Mouse (Mus musculus): ENCODE data around the gene Mcidas. TPM values are rescaled to one million over a fixed set of nuclear protein-coding genes. Genes with fewer than 3 reads are reported as not detected.
"Not testable (repeated sequence)": the region's sequence is repeated elsewhere in the genome, so short reads cannot be mapped to it uniquely, and the experiment has no call there.

Gene Mcidas
- polyA plus RNA-seq, 1 experiment from 2014 or later: 0.10 TPM

DNA sequence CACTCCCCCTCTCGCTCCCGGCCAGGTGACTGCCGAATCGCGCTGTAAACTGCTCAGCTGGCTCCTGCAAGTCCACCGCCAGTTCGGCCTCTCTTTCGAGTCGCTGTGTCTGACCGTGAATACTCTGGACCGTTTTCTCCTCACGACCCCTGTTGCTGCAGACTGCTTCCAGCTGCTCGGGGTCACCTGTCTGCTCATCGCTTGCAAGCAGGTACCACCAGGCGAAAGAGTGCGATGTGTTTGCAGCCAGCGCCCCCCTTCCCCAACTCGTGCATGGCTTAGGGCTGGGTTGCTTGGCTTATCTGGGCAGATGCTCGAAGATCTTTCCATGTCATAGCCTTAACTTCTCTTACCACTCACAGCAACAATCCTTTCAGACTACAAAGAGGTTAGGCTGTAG, 4.8 kb upstream of the Mcidas start:
- Histone ChIP-seq H3K4me2 (peak overlapping the region; percentile 95), H3K9ac (no peak overlapping the region), H3K4me3 (peak overlapping the region; percentile 53), H3K9me3 (no peaks in the 10 kb centered on the region), H3K27me3 (peaks cover 90% of the 10 kb centered on the region), H3K36me3 (no peaks in the 10 kb centered on the region), H3K27ac (replicated peaks) (no peak overlapping the region), H3K4me1 (replicated peaks) (peaks cover 49% of the 10 kb centered on the region)
- 2% methylated on average over 19 of the region's 19 CpGs for WGBS
- no peak for ATAC-seq (ENCODE audit: low read depth)

DNA sequence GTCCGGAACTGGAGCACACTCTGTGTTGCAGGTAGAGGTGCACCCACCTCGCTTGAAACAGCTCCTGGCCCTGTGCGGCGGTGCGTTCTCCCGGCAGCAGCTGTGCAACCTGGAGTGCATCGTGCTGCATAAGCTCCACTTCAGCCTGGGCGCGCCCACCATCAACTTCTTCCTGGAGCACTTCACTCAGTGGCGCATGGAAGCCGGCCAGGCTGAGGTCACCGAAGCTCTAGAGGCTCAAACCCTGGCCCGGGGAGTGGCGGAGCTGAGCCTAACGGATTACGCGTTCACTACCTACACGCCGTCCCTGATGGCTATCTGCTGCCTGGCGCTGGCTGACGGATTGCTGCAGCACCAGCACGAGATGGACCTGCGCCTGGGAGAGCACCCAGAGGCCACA, 4.1 kb upstream of the Mcidas start:
- H3K9ac ChIP-seq: no peak overlapping the region
- no peak overlapping the region for H3K4me3 ChIP-seq
- no peak overlapping the region for H3K27ac ChIP-seq (replicated peaks)
- no peak overlapping the region for H3K4me2 ChIP-seq
- no peaks in the 10 kb centered on the region for H3K9me3 ChIP-seq
- under 1% methylated on average over 23 of the region's 23 CpGs for WGBS
- no peaks in the 10 kb centered on the region for H3K36me3 ChIP-seq
- no peak for ATAC-seq (ENCODE audit: low read depth)
- H3K27me3 ChIP-seq: peaks cover 91% of the 10 kb centered on the region
- peaks cover 56% of the 10 kb centered on the region for H3K4me1 ChIP-seq (replicated peaks)

DNA sequence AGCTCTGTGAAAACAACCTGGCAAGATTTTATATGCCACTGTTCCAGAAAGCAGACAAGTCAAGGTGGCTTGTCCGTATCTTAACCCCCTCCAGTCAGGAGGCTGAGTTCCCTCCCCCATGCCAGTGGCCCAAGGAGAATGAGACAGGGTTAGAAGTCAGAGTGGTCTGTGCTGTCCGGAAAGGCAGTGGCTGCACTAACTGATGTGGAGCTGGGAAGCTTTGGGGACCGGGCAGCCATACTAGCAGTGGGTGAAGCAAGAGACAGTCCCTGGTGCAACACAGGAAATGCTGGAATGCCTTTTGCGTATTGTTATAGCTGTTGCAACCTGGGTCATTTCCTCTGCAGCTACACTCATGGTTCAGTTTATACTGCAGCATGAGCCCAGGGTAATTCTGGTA, 3.3 kb upstream of the Mcidas start:
- H3K9me3 ChIP-seq: no peaks in the 10 kb centered on the region
- no peak overlapping the region for H3K9ac ChIP-seq
- H3K4me3 ChIP-seq: no peak overlapping the region
- no peaks in the 10 kb centered on the region for H3K36me3 ChIP-seq
- WGBS: 16% methylated on average over 4 of the region's 4 CpGs
- ATAC-seq (ENCODE audit: low read depth): no peak
- peaks cover 96% of the 10 kb centered on the region for H3K27me3 ChIP-seq
- no peak overlapping the region for H3K4me2 ChIP-seq
- H3K4me1 ChIP-seq (replicated peaks): peaks cover 57% of the 10 kb centered on the region
- H3K27ac ChIP-seq (replicated peaks): no peak overlapping the region

DNA sequence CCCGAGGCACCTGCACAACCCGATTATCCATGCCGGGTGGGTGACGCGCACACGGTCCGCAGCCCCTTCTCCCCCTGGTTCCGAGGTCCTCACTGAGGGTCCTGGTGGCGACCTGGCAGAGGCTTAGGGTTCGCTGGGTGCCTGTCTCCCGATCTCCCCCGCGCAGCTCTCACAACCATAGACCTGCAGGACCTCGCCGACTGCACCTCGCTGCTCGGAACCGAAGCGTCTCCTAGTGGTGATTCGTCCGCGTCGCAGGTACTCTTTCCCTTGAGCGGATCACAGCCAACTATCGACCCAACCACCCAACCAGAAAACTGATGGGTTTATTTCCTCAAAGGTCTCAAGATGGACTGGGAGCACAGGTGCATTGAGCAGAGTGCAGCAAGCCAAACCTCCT, 546 bp downstream of the Mcidas start:
- peak overlapping the region; percentile 58 for H3K9ac ChIP-seq
- ATAC-seq (ENCODE audit: low read depth): peak; percentile 55
- WGBS: 0% methylated on average over 25 of the region's 25 CpGs
- H3K4me2 ChIP-seq: peak overlapping the region; percentile 75
- peak overlapping the region; percentile 42 for H3K4me3 ChIP-seq
- peaks cover 95% of the 10 kb centered on the region for H3K27me3 ChIP-seq
- H3K4me1 ChIP-seq (replicated peaks): peaks cover 33% of the 10 kb centered on the region
- no peaks in the 10 kb centered on the region for H3K9me3 ChIP-seq
- H3K36me3 ChIP-seq: no peaks in the 10 kb centered on the region
- no peak overlapping the region for H3K27ac ChIP-seq (replicated peaks)

DNA sequence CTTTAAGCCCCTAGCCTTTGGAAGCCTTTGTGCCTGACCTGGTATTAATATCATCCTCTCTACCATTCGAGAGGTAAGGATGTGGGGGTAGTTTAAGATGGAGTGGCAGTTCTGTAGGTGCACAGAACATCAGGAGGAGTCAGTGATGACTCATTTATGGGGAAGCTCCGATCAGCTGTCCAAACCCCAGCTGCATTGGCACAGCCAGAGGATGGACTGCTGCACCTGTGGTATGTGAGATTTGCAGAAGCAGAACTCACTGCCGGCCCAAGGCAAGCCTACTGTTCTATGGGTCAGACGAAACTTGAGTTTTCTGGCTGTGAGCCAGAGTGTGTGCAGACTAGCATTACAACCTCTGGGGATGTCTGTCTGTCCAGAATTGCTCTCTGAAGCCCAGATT, 2.8 kb downstream of the Mcidas start:
- H3K9me3 ChIP-seq: no peaks in the 10 kb centered on the region

DNA sequence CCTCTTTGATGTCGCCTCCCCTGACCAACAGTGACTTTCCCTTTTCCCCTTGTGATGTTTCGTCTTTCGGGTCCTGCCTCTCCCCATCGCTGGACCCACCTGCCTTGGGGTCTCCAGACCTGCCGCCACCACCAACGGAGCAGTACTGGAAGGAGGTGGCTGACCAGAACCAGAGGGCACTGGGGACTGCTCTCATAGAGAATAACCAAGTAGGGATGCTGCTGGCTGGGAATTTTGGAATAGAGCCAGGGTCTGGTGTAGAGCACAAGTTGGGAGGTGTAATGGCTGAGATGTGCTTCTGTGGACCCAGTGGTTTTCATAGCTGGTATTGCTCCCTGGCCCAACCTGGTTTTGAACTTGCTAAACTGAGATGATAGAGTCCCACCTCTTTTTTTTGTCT, 3.7 kb downstream of the Mcidas start:
- no peak for ATAC-seq (ENCODE audit: low read depth)
- H3K27ac ChIP-seq (replicated peaks): no peak overlapping the region
- H3K9me3 ChIP-seq: no peaks in the 10 kb centered on the region
- peaks cover 99% of the 10 kb centered on the region for H3K27me3 ChIP-seq
- no peak overlapping the region for H3K4me3 ChIP-seq
- no peak overlapping the region for H3K4me2 ChIP-seq
- H3K36me3 ChIP-seq: no peaks in the 10 kb centered on the region
- H3K9ac ChIP-seq: no peak overlapping the region
- peaks cover 28% of the 10 kb centered on the region for H3K4me1 ChIP-seq (replicated peaks)
- 68% methylated on average over 6 of the region's 6 CpGs for WGBS

More for the DNA sequence above, 2.8 kb downstream of the Mcidas start:
- Histone ChIP-seq H3K9ac (no peak overlapping the region), H3K4me1 (replicated peaks) (peaks cover 28% of the 10 kb centered on the region), H3K4me2 (no peak overlapping the region), H3K36me3 (no peaks in the 10 kb centered on the region), H3K27ac (replicated peaks) (no peak overlapping the region), H3K4me3 (no peak overlapping the region), H3K27me3 (peaks cover 95% of the 10 kb centered on the region)
- whole genome bisulfite sequencing: 68% methylated on average over 4 of the region's 4 CpGs
- no peak for ATAC-seq (ENCODE audit: low read depth)

DNA sequence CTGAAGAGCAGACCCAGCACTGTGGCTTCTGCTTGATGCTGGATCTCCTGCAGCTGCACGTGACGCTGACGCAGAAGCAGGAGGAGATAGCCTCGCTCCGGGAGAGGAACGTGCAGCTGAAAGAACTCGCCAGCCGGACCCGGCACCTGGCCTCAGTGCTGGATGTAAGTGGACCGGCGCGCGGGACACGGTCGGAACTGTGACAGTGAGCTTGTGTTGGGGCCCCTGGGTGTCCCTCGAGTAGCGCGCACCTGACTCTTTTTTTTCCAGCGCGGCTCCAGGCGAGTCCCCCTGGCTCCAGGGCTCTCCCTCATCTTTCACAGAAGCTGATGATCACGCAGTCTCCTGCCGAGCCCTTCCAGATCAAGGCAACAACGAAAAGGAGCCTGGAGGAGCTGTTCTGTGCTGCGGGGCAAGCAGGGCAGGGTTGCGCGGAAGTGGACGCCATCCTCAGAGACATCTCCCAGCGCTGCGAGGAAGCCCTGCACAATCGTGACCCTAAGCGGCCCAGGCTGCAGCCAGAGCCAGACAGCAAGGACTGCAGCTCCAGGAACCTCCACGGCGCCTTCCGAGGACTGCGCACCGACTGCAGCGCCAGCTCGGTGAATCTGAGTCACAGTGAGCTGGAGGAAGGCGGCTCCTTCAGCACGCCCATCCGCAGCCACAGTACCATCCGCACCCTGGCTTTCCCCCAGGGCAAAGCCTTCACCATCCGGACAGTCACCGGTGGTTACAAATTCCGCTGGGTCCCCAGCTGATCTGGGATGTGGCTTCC, 5.0 kb downstream of the Mcidas start:
- peak overlapping the region; percentile 87 for H3K4me2 ChIP-seq
- peak; percentile 66 for ATAC-seq (ENCODE audit: low read depth)
- WGBS: under 1% methylated on average over 46 of the region's 46 CpGs
- peaks cover 88% of the 10 kb centered on the region for H3K27me3 ChIP-seq
- H3K27ac ChIP-seq (replicated peaks): no peak overlapping the region
- peak overlapping the region; percentile 70 for H3K9ac ChIP-seq
- no peaks in the 10 kb centered on the region for H3K36me3 ChIP-seq
- peaks cover 22% of the 10 kb centered on the region for H3K4me1 ChIP-seq (replicated peaks)
- H3K4me3 ChIP-seq: peak overlapping the region; percentile 47
- no peaks in the 10 kb centered on the region for H3K9me3 ChIP-seq

DNA sequence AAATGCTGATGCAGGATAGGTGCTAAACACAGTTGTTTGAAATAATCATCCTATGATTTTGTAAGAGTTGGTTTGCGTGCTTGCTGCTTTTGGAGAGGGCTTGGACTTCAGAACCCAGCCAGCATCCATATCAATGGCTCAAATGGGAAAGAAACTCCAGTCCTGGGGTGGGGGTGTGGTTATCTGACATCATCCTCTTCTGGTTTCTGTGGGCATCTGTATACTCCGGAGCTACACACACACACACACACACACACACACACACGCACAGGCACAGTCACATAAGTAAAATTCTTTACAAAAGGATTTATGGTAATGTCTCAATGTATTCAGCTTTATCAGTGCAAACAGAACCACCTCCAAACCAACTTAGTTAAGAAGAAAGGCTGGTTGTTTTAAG, 6.4 kb downstream of the Mcidas start:
- WGBS: 81% methylated on average over 3 of the region's 3 CpGs
- no peak for ATAC-seq (ENCODE audit: low read depth)
- peaks cover 73% of the 10 kb centered on the region for H3K27me3 ChIP-seq

DNA sequence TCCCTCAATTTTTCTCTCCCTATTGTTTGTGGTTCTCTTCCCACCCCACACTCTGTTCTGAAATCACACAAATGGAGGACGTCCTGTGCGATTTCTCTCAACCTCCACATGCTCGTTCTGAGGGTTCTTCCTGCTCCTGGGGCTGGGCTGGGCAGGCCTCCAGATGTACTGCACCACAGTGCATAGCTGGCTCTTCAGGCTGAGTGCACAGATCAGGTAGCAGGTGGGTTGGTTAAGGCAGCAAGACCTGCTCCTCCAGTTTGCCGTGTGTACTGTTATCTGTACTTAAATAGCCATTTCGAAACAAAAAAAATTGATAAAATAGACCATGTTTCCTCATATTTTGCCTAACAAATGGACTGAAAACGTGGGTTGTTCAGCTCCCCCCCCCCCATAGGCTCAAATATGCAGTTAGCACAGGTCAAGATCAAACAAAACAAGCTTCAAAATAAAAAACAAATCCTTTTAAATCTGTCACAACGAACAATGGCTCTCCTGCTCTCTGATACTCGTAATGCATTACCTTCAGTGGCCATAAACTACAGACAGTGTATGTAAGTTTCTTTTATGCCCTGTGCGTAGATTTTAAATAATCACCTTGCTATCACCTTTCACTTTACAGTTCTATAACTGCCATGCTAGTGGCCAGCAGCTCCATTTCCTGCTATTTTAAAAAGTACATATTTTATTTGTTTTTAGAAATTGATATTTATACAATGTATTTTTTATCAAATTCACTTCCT, 7.1 kb downstream of the Mcidas start:
- H3K4me1 ChIP-seq (replicated peaks): peaks cover 13% of the 10 kb centered on the region
- ATAC-seq (ENCODE audit: low read depth): no peak
- H3K9me3 ChIP-seq: no peaks in the 10 kb centered on the region
- H3K27ac ChIP-seq (replicated peaks): no peak overlapping the region
- H3K4me3 ChIP-seq: no peak overlapping the region
- H3K9ac ChIP-seq: no peak overlapping the region
- H3K4me2 ChIP-seq: no peak overlapping the region
- peaks cover 66% of the 10 kb centered on the region for H3K27me3 ChIP-seq
- 75% methylated on average over 9 of the region's 9 CpGs for WGBS
- H3K36me3 ChIP-seq: no peaks in the 10 kb centered on the region

More for the DNA sequence above, 6.4 kb downstream of the Mcidas start:
- no peak overlapping the region for H3K4me2 ChIP-seq
- no peaks in the 10 kb centered on the region for H3K36me3 ChIP-seq
- H3K9me3 ChIP-seq: no peaks in the 10 kb centered on the region
- H3K4me3 ChIP-seq: no peak overlapping the region
- peaks cover 13% of the 10 kb centered on the region for H3K4me1 ChIP-seq (replicated peaks)
- no peak overlapping the region for H3K27ac ChIP-seq (replicated peaks)
- no peak overlapping the region for H3K9ac ChIP-seq

DNA sequence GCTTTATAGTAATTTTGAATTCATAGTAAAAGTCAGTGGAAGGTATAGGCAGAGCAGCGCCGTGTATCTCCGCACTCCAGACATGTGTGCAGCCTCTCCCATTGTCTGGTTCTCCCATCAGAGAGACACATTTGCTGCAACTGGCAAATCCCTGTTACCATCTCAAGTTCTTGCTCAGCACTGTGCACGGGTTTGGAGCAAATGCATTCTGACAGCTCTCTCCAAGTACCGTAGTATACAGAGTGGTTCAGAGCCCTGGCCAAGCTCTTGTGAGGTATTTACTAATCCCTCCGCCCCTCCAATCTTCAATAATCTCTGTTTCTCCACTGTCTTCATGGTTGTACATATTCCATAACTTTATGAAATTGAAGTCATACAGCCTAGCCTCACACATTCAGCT, 19.0 kb downstream of the Mcidas start:
- 80% methylated on average over 6 of the region's 6 CpGs for WGBS
- ATAC-seq (ENCODE audit: low read depth): no peak

DNA sequence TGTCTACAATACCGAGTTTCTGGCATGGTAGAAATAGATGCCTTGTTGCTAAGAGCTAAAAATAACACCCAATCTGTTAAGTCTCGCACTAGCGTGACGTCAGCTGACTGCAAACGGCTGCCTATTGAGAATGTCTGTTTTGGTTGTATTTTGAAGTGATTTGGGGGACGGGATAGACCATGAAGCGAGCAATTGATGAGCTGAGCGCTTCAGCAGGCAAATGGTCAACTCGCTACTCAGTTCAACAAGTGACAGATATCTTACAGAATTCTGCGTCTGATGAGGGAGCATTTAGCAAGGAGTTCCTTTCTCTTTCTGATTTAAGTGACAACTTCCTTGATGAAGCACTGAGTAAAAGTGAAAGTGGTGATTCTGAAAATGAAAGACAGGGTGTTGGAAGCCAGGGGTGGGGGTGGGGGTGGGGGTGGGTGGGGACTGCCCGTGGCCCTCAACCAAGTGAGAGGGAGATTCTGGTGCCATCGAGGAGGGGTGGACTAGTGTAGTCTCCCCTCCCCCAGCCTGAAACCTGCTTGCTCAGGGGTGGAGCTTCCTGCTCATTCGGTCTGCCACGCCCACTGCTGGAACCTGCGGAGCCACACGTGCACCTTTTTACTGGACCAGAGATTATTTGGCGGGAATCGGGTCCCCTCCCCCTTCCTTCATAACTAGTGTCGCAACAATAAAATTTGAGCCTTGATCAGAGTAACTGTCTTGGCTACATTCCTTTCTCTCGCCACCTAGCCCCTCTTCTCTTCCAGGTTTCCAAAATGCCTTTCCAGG, 19.7 kb downstream of the Mcidas start:
- H3K9me3 ChIP-seq; H3K36me3 ChIP-seq; H3K4me3 ChIP-seq; H3K27ac ChIP-seq (replicated peaks); ATAC-seq (ENCODE audit: low read depth); H3K9ac ChIP-seq; H3K27me3 ChIP-seq; H3K4me1 ChIP-seq (replicated peaks): not testable (repeated sequence)
- 0 out of 2 replicates have a peak overlapping the region, but pooled peaks have one; percentile 10 for H3K4me2 ChIP-seq
- 59% methylated on average over 20 of the region's 20 CpGs for WGBS

More for the DNA sequence above, 19.0 kb downstream of the Mcidas start:
- Histone ChIP-seq H3K4me1 (replicated peaks) (no peaks in the 10 kb centered on the region), H3K27me3 (no peaks in the 10 kb centered on the region), H3K9me3 (no peaks in the 10 kb centered on the region), H3K4me2 (no peak overlapping the region), H3K4me3 (no peak overlapping the region), H3K9ac (no peak overlapping the region), H3K27ac (replicated peaks) (no peak overlapping the region), H3K36me3 (no peaks in the 10 kb centered on the region)

DNA sequence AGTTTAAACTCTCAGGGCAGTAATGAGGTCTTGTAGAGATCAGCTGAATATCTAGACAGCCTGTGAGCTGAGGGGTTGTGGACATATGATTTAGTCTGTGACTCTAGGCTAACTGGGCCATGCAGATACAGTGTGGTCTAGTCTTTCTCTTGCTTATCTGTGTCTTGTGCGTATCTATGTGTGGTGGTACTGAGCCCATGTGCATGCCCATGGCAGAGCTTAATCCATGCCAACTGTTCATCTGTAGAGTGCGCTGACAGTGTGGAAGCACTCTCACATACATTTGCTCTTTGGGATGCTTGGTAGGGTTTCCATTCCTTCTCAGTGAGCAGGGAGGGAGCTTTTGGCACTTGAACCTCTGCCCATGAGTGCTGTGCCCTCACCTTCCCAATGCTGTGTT, 27.9 kb downstream of the Mcidas start:
- H3K4me1 ChIP-seq (replicated peaks): no peaks in the 10 kb centered on the region
- H3K27ac ChIP-seq (replicated peaks): no peak overlapping the region
- H3K9me3 ChIP-seq: no peaks in the 10 kb centered on the region
- ATAC-seq (ENCODE audit: low read depth): no peak
- H3K9ac ChIP-seq: no peak overlapping the region
- 86% methylated on average over 2 of the region's 2 CpGs for WGBS
- H3K4me2 ChIP-seq: no peak overlapping the region
- no peak overlapping the region for H3K4me3 ChIP-seq
- H3K27me3 ChIP-seq: peaks cover 17% of the 10 kb centered on the region
- H3K36me3 ChIP-seq: no peaks in the 10 kb centered on the region

Measured in neural tube, embryonic 13.5 days (tissue).